Mouse (Mus musculus) bone marrow macrophage, adult 2 months (primary cell): ENCODE data around the gene Sema5a.

Experiments used
- CTCF ChIP-seq: IDR thresholded peaks from 2 replicates; pipeline ENCODE4 v1.5.1; 2012; ENCODE audit warnings: low read depth, mild to moderate bottlenecking, low read length, moderate library complexity
- POLR2A ChIP-seq: IDR thresholded peaks from 2 replicates; pipeline ENCODE4 v1.6.1; 2012; ENCODE audit warnings: mild to moderate bottlenecking, low read depth, low read length, borderline replicate concordance

- TF ChIP-seq CTCF: no peak
- TF ChIP-seq POLR2A: no peak
Measured at GRCm38 (mm10) chr15:32447558-32448349, 203.1 kb downstream of the Sema5a start.
